Mouse (Mus musculus): ENCODE measurements around the gene Stt3b. TPM values are rescaled to one million over a fixed set of nuclear protein-coding genes. Genes with fewer than 3 reads are reported as not detected.
"Not testable (repeated sequence)": the region's sequence is repeated elsewhere in the genome, so short reads cannot be mapped to it uniquely, and the experiment has no call there.

The Stt3b gene
- polyA plus RNA-seq, 1 experiment = 1.9 TPM

- no peaks in the 10 kb centered on the region for H3K27me3 ChIP-seq (ENCODE audit: control insufficient read depth)
- H3K4me3 ChIP-seq (replicated peaks) = no peak overlapping the region
- peaks cover 9% of the 10 kb centered on the region for H3K36me3 ChIP-seq (ENCODE audit: control insufficient read depth)
- no peaks in the 10 kb centered on the region for H3K9me3 ChIP-seq (ENCODE audit: control insufficient read depth, low read length)
- no peak for TF ChIP-seq TAL1 (IDR thresholded peaks at IDR 0.05; ENCODE audit: low read length)
- no peak for TF ChIP-seq GATA1 (IDR thresholded peaks at IDR 0.05; ENCODE audit: low read length)
- H3K4me1 ChIP-seq (ENCODE audit: control insufficient read depth) = peaks cover 15% of the 10 kb centered on the region
Observed at GRCm38 (mm10) chr9:115287774-115288434, 22.3 kb downstream of the Stt3b start.

- H3K27me3 ChIP-seq (ENCODE audit: control insufficient read depth) = no peaks in the 10 kb centered on the region
- no peak for TF ChIP-seq TAL1 (IDR thresholded peaks at IDR 0.05; ENCODE audit: low read length)
- H3K4me1 ChIP-seq (ENCODE audit: control insufficient read depth) = peaks cover 7% of the 10 kb centered on the region
- no peaks in the 10 kb centered on the region for H3K9me3 ChIP-seq (ENCODE audit: control insufficient read depth, low read length)
- peaks cover 21% of the 10 kb centered on the region for H3K36me3 ChIP-seq (ENCODE audit: control insufficient read depth)
- no peak overlapping the region for H3K4me3 ChIP-seq (replicated peaks)
Observed at GRCm38 (mm10) chr9:115284385-115284784, 25.8 kb downstream of the Stt3b start.

GRCm38 (mm10) chr9:115283403-115283802 is 26.8 kb downstream of the Stt3b start:
- TF ChIP-seq TAL1 (IDR thresholded peaks at IDR 0.05; ENCODE audit: low read length) (no peak), GATA1 (IDR thresholded peaks at IDR 0.05; ENCODE audit: low read length) (no peak)
- H3K4me3 ChIP-seq (replicated peaks) = no peak overlapping the region
- no peaks in the 10 kb centered on the region for H3K27me3 ChIP-seq (ENCODE audit: control insufficient read depth)
- peaks cover 30% of the 10 kb centered on the region for H3K36me3 ChIP-seq (ENCODE audit: control insufficient read depth)
- no peaks in the 10 kb centered on the region for H3K9me3 ChIP-seq (ENCODE audit: control insufficient read depth, low read length)
- peaks cover 7% of the 10 kb centered on the region for H3K4me1 ChIP-seq (ENCODE audit: control insufficient read depth)

GRCm38 (mm10) chr9:115278641-115279040 is 31.6 kb downstream of the Stt3b start:
- no peaks in the 10 kb centered on the region for H3K9me3 ChIP-seq (ENCODE audit: control insufficient read depth, low read length)
- no peak overlapping the region for H3K4me3 ChIP-seq (replicated peaks)
- peaks cover 63% of the 10 kb centered on the region for H3K36me3 ChIP-seq (ENCODE audit: control insufficient read depth)
- H3K27me3 ChIP-seq (ENCODE audit: control insufficient read depth) = no peaks in the 10 kb centered on the region
- TF ChIP-seq GATA1 (IDR thresholded peaks at IDR 0.05; ENCODE audit: low read length) = no peak
- TF ChIP-seq TAL1 (IDR thresholded peaks at IDR 0.05; ENCODE audit: low read length) = no peak
- H3K4me1 ChIP-seq (ENCODE audit: control insufficient read depth) = peaks cover 3% of the 10 kb centered on the region

- peaks cover 63% of the 10 kb centered on the region for H3K36me3 ChIP-seq (ENCODE audit: control insufficient read depth)
- H3K4me3 ChIP-seq (replicated peaks) = no peak overlapping the region
- no peaks in the 10 kb centered on the region for H3K9me3 ChIP-seq (ENCODE audit: control insufficient read depth, low read length)
- H3K27me3 ChIP-seq (ENCODE audit: control insufficient read depth) = no peaks in the 10 kb centered on the region
- TF ChIP-seq GATA1 (IDR thresholded peaks at IDR 0.05; ENCODE audit: low read length) = no peak
- no peak for TF ChIP-seq TAL1 (IDR thresholded peaks at IDR 0.05; ENCODE audit: low read length)
- H3K4me1 ChIP-seq (ENCODE audit: control insufficient read depth) = no peaks in the 10 kb centered on the region
Observed at GRCm38 (mm10) chr9:115274806-115275205, 35.4 kb downstream of the Stt3b start.

- no peak for TF ChIP-seq TAL1 (IDR thresholded peaks at IDR 0.05; ENCODE audit: low read length)
- no peak for TF ChIP-seq GATA1 (IDR thresholded peaks at IDR 0.05; ENCODE audit: low read length)
- no peaks in the 10 kb centered on the region for H3K4me1 ChIP-seq (ENCODE audit: control insufficient read depth)
- H3K27me3 ChIP-seq (ENCODE audit: control insufficient read depth) = no peaks in the 10 kb centered on the region
- H3K9me3 ChIP-seq (ENCODE audit: control insufficient read depth, low read length) = no peaks in the 10 kb centered on the region
- peaks cover 51% of the 10 kb centered on the region for H3K36me3 ChIP-seq (ENCODE audit: control insufficient read depth)
- no peak overlapping the region for H3K4me3 ChIP-seq (replicated peaks)
Observed at GRCm38 (mm10) chr9:115273095-115273649, 37.0 kb downstream of the Stt3b start.

- H3K4me1 ChIP-seq (ENCODE audit: control insufficient read depth); H3K9me3 ChIP-seq (ENCODE audit: control insufficient read depth, low read length); H3K27me3 ChIP-seq (ENCODE audit: control insufficient read depth); H3K4me3 ChIP-seq (replicated peaks): not testable (repeated sequence)
- peaks cover 46% of the 10 kb centered on the region for H3K36me3 ChIP-seq (ENCODE audit: control insufficient read depth)
Observed at GRCm38 (mm10) chr9:115272451-115272850, 37.8 kb downstream of the Stt3b start.

GRCm38 (mm10) chr9:115271556-115271955 is 38.7 kb downstream of the Stt3b start:
- H3K4me1 ChIP-seq (ENCODE audit: control insufficient read depth) = no peaks in the 10 kb centered on the region
- TF ChIP-seq GATA1 (IDR thresholded peaks at IDR 0.05; ENCODE audit: low read length) (no peak), TAL1 (IDR thresholded peaks at IDR 0.05; ENCODE audit: low read length) (no peak)
- no peak overlapping the region for H3K4me3 ChIP-seq (replicated peaks)
- H3K36me3 ChIP-seq (ENCODE audit: control insufficient read depth) = peaks cover 45% of the 10 kb centered on the region
- no peaks in the 10 kb centered on the region for H3K9me3 ChIP-seq (ENCODE audit: control insufficient read depth, low read length)
- no peaks in the 10 kb centered on the region for H3K27me3 ChIP-seq (ENCODE audit: control insufficient read depth)

- Histone ChIP-seq H3K27me3 (ENCODE audit: control insufficient read depth) (no peaks in the 10 kb centered on the region), H3K4me1 (ENCODE audit: control insufficient read depth) (peaks cover 17% of the 10 kb centered on the region), H3K4me3 (replicated peaks) (no peak overlapping the region), H3K9me3 (ENCODE audit: control insufficient read depth, low read length) (no peaks in the 10 kb centered on the region), H3K36me3 (ENCODE audit: control insufficient read depth) (peaks cover 71% of the 10 kb centered on the region)
- TF ChIP-seq GATA1 (IDR thresholded peaks at IDR 0.05; ENCODE audit: low read length) (no peak), TAL1 (IDR thresholded peaks at IDR 0.05; ENCODE audit: low read length) (no peak)
Observed at GRCm38 (mm10) chr9:115261896-115262295, 48.3 kb downstream of the Stt3b start.

GRCm38 (mm10) chr9:115261456-115261855 is 48.8 kb downstream of the Stt3b start:
- TF ChIP-seq GATA1 (IDR thresholded peaks at IDR 0.05; ENCODE audit: low read length) = no peak
- no peak for TF ChIP-seq TAL1 (IDR thresholded peaks at IDR 0.05; ENCODE audit: low read length)
- H3K9me3 ChIP-seq (ENCODE audit: control insufficient read depth, low read length) = no peaks in the 10 kb centered on the region
- H3K4me1 ChIP-seq (ENCODE audit: control insufficient read depth) = peaks cover 17% of the 10 kb centered on the region
- no peaks in the 10 kb centered on the region for H3K27me3 ChIP-seq (ENCODE audit: control insufficient read depth)
- H3K36me3 ChIP-seq (ENCODE audit: control insufficient read depth) = peaks cover 74% of the 10 kb centered on the region
- H3K4me3 ChIP-seq (replicated peaks) = no peak overlapping the region

Measured in erythroblast, embryonic 14.5 days (primary cell).